Mouse (Mus musculus) frontal cortex, adult (tissue): ENCODE measurements around the gene Ccdc51.

Source experiments
- ATAC-seq: cut with Nextera tagmentation; 2 replicates; pipeline ENCODE4 v1.9.2; 2017; ENCODE audit warnings: mild to moderate bottlenecking, moderate library complexity, mixed read lengths; ENCODE audit not compliant: low TSS enrichment

The Ccdc51 gene

DNA sequence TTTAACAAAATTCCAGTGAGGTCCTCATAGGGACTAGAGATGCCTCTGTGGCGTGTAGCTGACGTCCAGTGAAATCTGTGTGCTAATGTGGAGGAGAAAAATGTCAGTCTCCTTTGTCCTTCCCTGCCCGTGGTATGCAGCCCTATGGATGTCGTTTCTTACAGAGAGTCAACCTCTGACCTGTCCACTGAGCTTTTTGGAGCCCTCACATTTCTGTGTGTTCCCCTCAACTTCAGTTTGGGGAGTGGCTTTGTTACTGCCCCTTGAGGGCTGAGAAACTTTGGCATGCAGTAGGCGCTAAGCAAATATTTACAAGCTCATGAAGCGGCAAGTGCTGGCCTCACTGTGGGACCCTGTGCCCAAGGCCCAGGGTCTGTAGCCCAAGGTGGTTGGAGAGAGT lies 15.0 kb downstream of the Ccdc51 start:
- ATAC-seq = no peak

DNA sequence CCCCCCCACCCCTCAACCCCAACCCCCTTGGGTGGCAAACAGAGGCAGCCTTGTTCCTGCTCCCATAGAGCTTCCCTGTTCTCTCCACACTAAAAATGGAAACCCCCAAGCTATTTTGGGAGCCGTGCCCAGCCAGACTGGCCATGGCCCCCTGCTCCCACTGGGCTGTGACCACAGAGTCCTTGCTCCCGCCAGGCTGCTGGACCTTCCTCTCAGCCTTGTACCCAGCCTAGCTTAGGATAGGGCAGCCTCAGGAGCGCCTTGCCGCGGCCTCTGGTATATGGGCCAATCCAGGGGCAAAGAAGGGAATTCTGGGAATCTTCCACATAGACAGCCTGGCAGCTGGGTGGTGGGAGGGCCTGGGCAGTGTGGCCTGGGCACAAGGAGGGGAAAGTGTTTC lies 15.5 kb downstream of the Ccdc51 start:
- ATAC-seq = peak; percentile 64

DNA sequence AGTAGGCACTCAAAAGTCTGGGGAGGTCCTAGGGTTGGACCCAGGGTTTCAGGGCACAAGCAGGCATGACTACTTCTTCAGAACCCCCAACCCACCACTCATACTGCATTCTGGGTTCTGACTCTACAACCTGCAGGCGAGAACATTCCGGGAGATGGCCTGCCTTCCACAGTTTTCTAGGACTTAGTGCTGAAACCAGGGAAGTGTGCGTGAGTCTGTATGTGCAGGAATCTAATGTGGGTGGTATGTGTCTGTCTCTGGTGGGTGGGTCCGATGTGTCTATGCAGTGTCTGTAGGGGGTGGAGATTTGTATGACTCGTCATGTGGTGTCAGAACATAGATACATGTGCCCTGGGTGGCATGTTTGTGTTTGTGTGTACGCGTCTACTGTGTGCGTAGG lies 16.1 kb downstream of the Ccdc51 start:
- no peak for ATAC-seq

DNA sequence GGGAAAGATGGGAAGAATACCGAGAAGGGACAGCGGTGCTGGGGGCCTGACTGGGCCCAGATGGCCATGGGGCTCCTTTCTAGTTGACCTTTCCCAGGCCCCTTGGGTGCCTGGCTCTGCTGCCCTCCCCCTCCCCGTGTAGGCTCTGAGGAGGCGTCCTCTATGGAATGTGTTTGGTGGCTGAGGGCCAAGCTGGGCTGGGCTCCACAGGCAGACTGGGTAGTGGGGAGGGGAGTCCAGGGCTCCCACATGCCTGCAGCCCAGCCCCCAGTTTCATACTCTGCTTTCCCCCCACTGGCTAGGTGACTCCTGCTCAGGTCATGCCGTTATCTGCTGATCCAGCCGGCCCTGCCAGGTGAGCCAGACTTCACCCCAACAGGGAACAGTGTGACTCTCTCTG lies 16.7 kb downstream of the Ccdc51 start:
- ATAC-seq = no peak

DNA sequence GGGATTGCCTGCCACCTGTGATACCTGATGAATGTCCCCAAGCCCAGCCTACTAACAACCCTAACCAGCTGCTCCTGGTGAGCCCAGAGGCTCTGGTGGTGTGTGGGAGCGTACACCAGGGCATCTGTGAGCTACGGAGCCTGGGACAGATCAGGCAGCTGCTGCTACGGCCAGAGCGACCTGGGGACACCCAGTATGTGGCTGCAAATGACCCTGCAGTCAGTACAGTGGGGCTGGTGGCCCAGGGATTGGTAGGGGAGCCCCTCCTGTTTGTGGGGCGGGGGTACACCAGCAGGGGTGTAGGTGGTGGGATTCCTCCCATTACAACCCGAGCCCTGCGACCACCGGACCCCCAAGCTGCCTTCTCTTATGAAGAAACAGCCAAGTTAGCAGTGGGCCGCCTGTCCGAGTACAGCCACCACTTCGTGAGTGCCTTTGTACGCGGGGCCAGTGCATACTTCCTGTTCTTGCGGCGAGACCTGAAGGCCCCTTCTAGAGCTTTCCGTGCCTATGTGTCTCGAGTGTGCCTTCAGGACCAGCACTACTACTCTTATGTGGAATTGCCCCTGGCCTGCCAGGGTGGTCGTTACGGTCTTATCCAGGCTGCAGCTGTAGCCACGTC lies 18.1 kb downstream of the Ccdc51 start:
- no peak for ATAC-seq

DNA sequence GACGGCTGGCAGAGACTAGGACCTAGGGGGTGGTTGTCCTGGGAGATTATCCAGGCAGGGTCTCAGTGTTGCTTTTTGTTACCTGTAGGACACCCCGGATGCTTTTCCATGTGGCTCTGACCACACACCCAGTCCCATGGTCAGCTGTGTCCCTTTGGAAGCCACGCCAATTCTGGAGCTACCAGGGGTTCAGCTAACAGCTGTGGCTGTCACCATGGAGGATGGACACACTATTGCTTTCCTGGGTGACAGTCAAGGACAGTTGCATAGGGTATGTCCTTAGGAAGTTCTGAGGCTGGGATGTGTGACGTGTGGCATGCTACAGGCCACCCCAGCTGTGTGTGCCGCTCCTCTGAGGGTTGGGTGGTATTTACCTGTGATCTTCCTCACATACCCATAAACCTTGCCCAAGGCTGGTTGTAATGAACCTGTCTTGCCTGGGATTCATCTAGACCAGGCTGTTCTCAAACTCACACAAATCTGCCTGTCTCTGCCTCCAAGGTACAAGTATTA lies 19.7 kb downstream of the Ccdc51 start:
- ATAC-seq = no peak

DNA sequence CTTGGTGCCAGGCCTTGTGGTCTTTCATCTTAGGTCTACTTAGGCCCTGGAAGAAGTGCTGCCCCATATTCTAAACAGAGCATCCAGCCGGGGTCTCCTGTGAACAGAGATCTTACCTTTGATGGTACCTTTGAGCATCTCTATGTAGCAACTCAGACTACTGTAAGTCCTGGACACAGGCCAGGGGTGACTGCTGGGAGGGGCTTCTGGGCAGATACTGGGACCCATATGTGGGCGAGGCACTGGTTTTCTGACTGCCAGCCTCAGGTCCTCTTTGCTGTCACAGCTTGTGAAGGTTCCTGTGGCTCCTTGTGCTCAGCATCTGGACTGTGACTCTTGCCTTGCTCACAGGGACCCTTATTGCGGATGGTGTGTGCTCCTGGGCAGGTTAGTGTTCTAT lies 20.2 kb downstream of the Ccdc51 start:
- no peak for ATAC-seq

DNA sequence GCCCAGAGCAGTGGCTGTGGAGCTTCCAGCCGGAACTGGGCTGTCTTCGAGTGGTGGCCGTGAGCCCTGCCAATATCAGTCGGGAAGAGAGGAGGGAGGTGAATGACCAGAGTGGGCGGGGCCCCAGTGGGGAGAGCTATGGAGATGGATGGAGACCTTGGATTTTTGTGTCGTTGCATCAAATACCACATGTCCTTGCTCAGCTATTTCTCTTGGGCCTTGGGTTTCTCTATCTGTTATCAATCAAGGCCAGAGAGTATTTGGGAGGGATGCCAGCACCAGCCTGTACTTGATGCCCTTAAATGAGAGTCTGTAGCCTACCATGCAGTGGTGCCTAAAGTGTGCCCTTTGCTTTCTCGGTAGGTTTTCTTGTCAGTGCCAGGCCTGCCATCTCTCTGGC lies 21.0 kb downstream of the Ccdc51 start:
- ATAC-seq = no peak

DNA sequence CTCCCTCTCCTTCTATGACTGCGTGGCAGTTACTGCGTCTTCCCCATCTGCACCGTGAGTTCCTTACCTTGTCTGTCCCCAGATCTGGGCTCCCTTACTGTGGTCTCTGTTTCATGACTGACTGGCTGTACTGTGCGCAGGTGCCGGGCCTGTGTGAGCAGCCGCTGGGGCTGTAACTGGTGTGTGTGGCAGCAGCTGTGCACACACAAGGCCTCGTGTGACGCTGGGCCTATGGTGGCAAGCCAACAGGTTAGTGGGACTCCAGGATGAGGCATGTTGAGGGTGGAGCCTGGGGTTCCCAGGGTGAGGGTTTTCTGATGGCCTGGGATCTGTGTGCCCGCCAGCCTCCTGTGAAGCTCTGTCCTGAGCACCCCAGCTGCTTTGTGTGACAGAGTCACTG lies 21.8 kb downstream of the Ccdc51 start:
- no peak for ATAC-seq

DNA sequence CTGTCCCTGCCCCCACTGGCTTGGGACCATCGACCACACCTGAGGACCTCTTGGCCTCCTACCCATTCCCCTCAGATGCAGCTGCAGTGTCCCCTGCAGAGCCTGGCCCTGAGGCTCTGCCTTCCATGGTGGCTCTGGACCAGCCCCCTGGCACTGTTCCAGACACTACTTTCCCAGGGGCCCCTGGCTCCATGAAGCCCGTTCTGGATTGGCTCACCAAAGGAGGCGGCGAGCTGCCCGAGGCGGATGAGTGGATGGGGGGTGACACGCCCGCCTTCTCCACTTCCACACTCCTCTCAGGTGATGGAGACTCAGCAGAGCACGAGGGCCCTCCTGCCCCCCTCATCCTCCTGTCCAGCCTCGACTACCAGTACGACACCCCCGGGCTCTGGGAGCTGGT lies 22.7 kb downstream of the Ccdc51 start:
- no peak; the same call in 1 of the 2 replicates for ATAC-seq

DNA sequence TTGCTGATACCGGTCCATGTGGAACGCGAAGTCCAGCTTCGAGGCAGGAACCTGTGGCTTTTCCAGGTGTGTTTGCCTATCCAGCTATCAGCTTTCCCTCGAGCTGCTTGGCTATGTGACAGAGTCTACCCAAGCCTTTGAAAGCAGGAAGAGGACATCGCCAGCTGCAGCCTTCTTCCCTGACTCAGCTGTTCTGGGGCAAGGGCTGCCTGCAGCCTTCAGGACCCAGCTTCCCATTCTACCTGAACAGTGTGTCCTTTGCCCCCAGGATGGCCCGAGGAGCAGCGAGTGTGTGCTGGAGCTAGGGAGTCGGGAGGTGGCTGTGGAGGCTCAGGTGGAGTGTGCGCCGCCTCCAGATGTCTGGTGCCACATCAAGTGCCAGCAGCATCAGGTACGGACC lies 23.4 kb downstream of the Ccdc51 start:
- ATAC-seq = no peak

DNA sequence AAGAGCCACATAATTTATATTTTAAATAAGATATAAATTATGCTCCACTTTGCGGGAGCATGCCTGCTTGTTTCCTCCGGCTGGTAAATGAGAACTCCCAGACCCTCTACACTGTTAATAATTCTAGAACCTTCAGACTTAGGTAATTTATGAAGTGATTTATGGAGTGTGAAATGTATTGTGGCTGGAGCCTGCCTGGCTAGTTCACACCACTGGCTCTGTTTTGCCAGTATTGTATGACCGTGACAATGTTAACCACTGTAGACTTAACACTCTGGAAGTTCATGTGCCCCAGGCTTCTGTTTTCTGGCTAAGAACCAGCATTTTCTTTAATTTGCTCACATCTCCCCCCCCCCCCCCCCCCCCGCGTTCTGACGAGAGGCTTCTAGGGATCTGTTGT lies 25.0 kb downstream of the Ccdc51 start:
- ATAC-seq = no peak

DNA sequence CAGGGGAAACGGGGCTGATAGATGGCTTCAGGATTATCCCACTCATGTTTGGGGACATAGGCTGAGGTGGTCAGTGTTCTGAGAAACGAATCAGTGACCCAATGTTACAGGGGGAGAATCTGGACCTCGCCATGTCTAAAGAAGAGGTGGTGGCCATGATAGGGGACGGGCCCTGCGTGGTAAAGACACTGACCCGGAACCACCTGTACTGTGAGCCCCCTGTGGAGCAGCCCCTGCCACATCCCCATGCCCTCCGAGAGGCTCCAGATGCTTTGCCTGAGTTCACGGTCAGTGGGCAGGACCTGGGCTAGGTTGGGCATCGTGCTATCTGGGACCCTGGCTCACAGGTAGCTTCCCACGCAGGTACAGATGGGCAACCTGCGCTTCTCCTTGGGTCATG lies 27.9 kb downstream of the Ccdc51 start:
- ATAC-seq = no peak

DNA sequence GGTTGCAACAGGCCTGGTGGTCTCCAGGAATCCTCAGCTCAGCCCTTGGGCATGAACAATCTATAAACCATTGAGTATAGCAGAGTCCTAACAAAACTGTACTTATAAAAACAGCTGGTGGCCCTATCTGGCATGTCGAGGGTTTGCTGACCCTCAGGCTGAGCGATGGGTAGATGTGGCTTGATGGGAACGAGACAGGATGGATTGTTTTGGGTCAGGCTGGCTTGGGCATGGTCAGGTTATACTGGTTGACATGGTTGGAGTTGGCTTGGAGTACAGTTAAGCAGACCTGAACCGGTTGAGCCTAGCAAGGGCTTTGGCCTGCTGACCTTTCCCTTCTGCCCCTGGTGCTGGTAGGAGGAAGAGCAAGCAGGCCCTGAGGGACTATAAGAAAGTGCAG lies 28.8 kb downstream of the Ccdc51 start:
- ATAC-seq = no peak

DNA sequence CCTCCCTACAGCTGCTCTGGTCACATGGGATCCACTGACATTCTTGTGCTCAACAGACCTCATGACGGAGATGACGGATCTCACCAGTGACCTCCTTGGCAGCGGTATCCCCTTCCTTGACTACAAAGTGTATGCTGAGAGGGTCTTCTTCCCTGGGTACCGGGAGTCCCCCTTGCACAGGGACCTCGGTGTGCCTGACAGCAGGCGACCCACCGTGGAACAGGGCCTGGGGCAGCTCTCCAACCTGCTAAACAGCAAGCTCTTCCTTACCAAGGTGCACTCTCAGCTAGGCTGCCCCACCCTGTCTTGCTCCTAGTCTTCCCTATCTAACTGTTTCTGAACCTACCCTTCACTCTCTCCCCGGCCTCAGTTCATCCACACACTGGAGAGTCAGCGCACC lies 29.3 kb downstream of the Ccdc51 start:
- ATAC-seq = no peak

DNA sequence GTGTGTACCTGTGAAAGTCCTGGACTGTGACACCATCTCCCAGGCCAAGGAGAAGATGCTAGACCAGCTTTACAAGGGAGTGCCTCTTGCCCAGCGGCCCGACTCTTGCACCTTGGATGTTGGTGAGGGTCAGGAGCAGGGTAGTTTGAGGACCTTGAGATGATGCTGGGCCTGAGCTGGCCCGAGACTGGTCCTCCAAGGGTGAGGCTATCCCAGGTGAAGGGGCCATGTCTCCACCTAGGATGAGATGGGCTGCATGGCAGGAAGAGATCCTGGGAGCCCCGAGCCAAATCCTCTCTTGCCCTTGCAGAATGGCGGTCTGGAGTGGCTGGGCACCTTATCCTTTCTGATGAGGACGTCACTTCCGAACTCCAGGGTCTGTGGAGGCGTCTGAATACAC lies 31.0 kb downstream of the Ccdc51 start:
- no peak for ATAC-seq

DNA sequence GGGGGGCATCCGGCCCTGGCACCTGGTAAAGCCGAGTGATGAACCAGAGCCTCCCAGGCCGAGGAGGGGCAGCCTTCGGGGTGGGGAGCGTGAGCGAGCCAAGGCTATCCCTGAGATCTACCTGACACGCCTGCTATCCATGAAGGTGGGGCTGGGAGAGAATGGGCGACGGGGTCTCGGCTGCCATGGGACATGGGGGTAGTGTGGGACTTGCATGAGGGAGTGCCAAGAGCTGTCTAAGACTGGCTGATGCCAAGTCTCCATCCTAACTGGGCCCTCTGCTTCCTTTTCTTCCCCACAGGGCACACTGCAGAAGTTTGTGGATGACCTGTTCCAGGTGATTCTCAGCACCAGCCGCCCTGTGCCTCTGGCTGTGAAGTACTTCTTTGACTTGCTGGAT lies 32.0 kb downstream of the Ccdc51 start:
- no peak for ATAC-seq

DNA sequence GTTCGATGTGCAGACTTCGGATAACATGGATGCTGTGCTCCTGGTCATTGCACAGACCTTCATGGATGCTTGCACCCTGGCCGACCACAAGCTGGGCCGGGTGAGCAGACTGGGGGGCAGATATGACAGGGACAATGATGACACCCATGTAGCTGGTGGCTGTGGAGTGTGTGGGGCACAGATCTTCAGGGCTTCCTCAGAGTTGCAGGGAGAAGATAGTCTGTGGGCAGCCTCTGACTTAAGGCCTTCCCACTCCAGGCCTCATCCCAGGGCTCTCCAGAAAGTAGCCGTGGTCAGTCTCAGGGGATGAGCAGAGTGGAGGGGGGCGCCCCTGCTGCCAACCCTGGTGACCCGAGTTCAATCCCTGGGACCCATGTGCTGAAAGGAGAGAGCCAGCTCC lies 32.6 kb downstream of the Ccdc51 start:
- ATAC-seq = no peak

DNA sequence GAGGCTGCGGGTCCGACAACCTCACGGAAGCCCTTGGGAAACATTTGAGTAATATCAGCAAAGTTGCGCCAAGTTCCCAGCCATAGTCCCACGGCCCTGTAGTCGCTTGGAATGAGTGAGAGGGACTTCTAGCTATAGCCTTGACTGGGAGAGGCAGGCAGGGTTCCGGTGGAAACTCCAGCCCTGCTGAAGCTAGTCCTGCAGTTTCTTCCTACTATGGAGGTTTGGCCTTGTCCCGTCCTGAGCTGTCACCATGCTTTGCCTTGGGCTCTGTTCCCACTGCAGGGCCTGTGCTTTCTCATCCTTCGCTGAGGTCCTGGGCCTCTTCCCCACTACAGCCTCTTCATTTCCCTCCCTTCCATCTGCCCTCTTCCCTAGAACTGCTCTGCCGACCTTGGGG lies 33.9 kb downstream of the Ccdc51 start:
- ATAC-seq = no peak

DNA sequence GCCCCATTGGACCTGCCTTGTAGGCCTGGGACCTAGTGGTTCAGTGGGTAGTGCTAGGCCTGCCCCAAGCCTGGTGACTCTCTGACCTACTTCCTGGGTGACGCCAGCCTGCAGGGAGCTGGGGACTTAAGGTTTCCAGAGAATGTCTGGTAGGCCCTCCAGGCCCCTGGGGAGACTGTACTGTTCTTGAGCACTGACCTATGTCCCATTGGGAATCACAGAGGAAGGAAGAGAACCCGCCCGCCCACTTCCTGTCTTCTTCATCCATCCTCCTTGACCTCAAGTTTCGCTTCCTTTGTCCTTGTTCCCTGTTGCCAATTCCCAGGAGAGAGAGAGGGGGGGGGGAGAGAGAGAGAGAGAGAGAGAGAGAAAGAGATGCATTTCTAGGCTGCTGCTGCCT lies 35.8 kb downstream of the Ccdc51 start:
- no peak for ATAC-seq

DNA sequence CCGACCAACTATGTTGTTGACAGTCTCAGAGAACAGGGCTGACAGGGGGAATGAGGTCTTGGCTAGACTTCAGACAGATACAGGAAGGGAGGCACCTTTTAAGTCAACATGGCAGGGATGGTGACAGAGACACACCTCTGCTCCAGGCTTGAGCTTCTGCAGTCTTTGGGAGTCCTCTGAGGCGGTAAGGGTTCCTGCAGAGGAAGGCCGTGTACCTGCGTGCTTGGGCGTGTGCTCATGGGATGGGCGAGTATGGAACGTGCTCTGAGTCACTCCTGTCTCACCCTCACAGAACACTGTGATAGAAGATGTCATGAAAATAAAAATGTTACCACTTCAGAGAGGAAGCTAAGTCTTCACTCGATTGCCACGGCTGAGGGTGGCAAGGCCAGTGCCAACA lies 37.3 kb downstream of the Ccdc51 start:
- no peak for ATAC-seq

DNA sequence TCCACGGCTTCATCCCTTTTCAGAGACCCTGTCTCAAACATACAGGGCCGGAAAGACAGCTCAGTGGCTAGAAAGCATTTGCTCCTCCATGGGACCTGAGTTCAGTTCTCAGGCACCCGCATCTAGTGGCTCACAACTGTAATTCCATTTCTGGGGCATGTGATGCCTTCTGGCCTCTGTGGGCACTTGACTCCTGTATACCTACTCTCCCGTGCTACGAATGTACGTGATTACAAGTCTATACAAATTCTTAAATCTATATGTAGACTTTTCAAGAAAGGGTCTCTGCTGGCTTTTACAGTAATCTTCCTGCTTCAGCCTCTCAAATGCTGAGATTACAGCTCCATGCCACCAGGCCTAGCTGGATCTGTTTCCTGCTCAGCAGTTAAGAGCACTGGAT lies 38.7 kb downstream of the Ccdc51 start:
- no peak for ATAC-seq

DNA sequence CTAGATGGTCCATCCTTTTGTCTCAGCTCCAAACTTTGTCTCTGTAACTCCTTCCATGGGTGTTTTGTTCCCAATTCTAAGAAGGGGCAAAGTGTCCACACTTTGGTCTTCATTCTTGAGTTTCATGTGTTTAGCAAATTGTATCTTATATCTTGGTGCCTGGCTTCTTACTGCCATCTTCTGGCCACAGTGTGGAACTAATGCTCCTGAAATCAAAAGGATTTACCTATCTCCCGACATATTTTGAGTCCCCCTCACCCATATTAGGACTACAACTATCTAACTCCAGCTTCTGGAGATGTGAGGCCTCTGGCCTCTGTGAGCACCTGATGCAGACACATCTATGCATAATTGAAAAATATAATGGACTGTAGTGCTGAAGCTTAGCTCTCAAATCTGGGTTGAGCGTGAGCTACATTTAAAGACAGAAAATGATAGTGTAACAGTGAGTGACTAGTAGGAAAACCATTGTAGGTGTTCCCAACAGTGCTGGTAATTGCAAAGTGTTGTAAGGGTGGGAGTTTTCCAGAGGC lies 40.3 kb downstream of the Ccdc51 start:
- ATAC-seq = peak; percentile 55; the same call in 1 of the 2 replicates

DNA sequence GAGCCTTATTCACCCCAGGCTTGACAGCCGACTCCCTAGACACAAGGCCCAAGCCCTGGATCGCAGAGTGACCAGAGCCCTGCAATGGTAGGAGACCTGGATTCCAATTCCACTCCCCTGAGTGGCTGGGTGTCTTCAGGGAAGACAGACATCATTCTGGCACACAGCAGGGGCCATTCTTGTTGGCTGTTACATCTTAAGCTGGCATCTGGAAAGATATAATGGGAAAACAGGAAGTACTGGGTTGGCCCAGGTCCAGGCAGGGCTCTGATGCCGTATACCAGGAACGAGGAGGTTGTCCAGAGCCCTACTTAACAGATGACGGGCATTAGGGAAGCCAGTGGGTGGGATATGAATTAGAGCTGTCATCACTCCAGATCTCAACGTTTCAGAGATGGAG lies 41.0 kb downstream of the Ccdc51 start:
- ATAC-seq = no peak
